In genomic region chr17:69492368-69492767, GRCm38 (mm10) we compare ENCODE assay signal across 20 mouse cellular contexts. TPM values are rescaled to one million over a fixed set of nuclear protein-coding genes. Genes with fewer than 3 reads are reported as not detected.
A peak's percentile ranks its signal among the peaks of the same experiment; 100 is the strongest.
DNase-seq lines count a peak whose midpoint lies in the region; ATAC-seq and TF ChIP-seq lines count a peak whose summit lies in the region.
"Had no signal": no experiment of that assay in that cellular context is flagged by ENCODE, and none has a peak within 500 bp of the region (broad histone marks: within the 10 kb centered on the region; RNA-seq: fewer than 3 reads in every experiment).

No protein-coding gene starts in this region.

- ATAC-seq in hindbrain, postnatal 0 days, result no peak
- ATAC-seq in hindbrain, embryonic 13.5 days (ENCODE audit: low FRiP score), result no peak
- no peak for ATAC-seq in midbrain, postnatal 0 days (ENCODE audit: low FRiP score)
- ATAC-seq in midbrain, embryonic 13.5 days, result no peak
- ATAC-seq: forebrain, embryonic 16.5 days; inflammation-experienced regulatory T-cells, adult 6 months had no signal

- H3K9ac ChIP-seq in hindbrain, postnatal 0 days (replicated peaks; ENCODE audit: low read length), result no peak overlapping the region
- no peak overlapping the region for H3K9ac ChIP-seq in hindbrain, embryonic 13.5 days
- no peak overlapping the region for H3K9ac ChIP-seq in midbrain, postnatal 0 days (replicated peaks; ENCODE audit: low read length, poor library complexity, severe bottlenecking)
- H3K9ac ChIP-seq in midbrain, embryonic 13.5 days (replicated peaks), result no peak overlapping the region

- no peaks in the 10 kb centered on the region for H3K9me3 ChIP-seq in hindbrain, postnatal 0 days (ENCODE audit: low read length)
- no peaks in the 10 kb centered on the region for H3K9me3 ChIP-seq in hindbrain, embryonic 13.5 days
- H3K9me3 ChIP-seq in midbrain, postnatal 0 days (ENCODE audit: low read length), result no peaks in the 10 kb centered on the region
- no peaks in the 10 kb centered on the region for H3K9me3 ChIP-seq in midbrain, embryonic 13.5 days
- H3K9me3 ChIP-seq: hindbrain, embryonic 10.5 days had no signal

- no peak overlapping the region for H3K4me2 ChIP-seq in hindbrain, postnatal 0 days (ENCODE audit: low read depth, low read length)
- no peak overlapping the region for H3K4me2 ChIP-seq in hindbrain, embryonic 13.5 days
- H3K4me2 ChIP-seq in midbrain, postnatal 0 days (ENCODE audit: low read depth, low read length, poor library complexity, severe bottlenecking), result no peak overlapping the region
- no peak overlapping the region for H3K4me2 ChIP-seq in midbrain, embryonic 13.5 days (replicated peaks)

- H3K4me1 ChIP-seq in hindbrain, postnatal 0 days (ENCODE audit: insufficient read depth, low read length), result no peaks in the 10 kb centered on the region
- no peaks in the 10 kb centered on the region for H3K4me1 ChIP-seq in hindbrain, embryonic 13.5 days (replicated peaks)
- H3K4me1 ChIP-seq in midbrain, postnatal 0 days (ENCODE audit: insufficient read depth, low read length), result no peaks in the 10 kb centered on the region
- H3K4me1 ChIP-seq in midbrain, embryonic 13.5 days (replicated peaks), result no peaks in the 10 kb centered on the region
- H3K4me1 ChIP-seq: hindbrain, embryonic 10.5 days had no signal

- WGBS in hindbrain, postnatal 0 days, result 59% methylated on average over 6 of the region's 6 CpGs
- 76% methylated on average over 6 of the region's 6 CpGs for WGBS in hindbrain, embryonic 13.5 days
- 72% methylated on average over 6 of the region's 6 CpGs for WGBS in midbrain, postnatal 0 days
- 78% methylated on average over 6 of the region's 6 CpGs for WGBS in midbrain, embryonic 13.5 days

- peak; percentile 17 for DNase-seq in hindbrain, postnatal 0 days (ENCODE audit: low spot score)
- DNase-seq in midbrain, postnatal 0 days (ENCODE audit: low spot score), result peak; percentile 15
- peak; percentile 42 for DNase-seq in cerebellum, adult 9-10 months
- peak; percentile 38 for DNase-seq in right cerebral cortex, postnatal 25 days
- DNase-seq in kidney, adult 11 months, result no peak
- DNase-seq: gastrocnemius, postnatal 10 days; lung, adult 18-20 months; thymus, postnatal 14 days had no signal

- no peak overlapping the region for H3K27ac ChIP-seq in hindbrain, postnatal 0 days
- H3K27ac ChIP-seq in hindbrain, embryonic 13.5 days, result no peak overlapping the region
- no peak overlapping the region for H3K27ac ChIP-seq in midbrain, postnatal 0 days (ENCODE audit: low read depth, low read length)
- no peak overlapping the region for H3K27ac ChIP-seq in midbrain, embryonic 13.5 days
- H3K27ac ChIP-seq: hindbrain, embryonic 10.5 days had no signal

- no peaks in the 10 kb centered on the region for H3K36me3 ChIP-seq in hindbrain, postnatal 0 days (ENCODE audit: insufficient read depth, low read length)
- H3K36me3 ChIP-seq in hindbrain, embryonic 13.5 days, result no peaks in the 10 kb centered on the region
- no peaks in the 10 kb centered on the region for H3K36me3 ChIP-seq in midbrain, postnatal 0 days (ENCODE audit: insufficient read depth, low read length)
- H3K36me3 ChIP-seq in midbrain, embryonic 13.5 days, result no peaks in the 10 kb centered on the region
- H3K36me3 ChIP-seq: hindbrain, embryonic 10.5 days had no signal

- H3K27me3 ChIP-seq in hindbrain, postnatal 0 days (ENCODE audit: insufficient read depth, low read length), result no peaks in the 10 kb centered on the region
- no peaks in the 10 kb centered on the region for H3K27me3 ChIP-seq in hindbrain, embryonic 13.5 days
- no peaks in the 10 kb centered on the region for H3K27me3 ChIP-seq in midbrain, postnatal 0 days (ENCODE audit: insufficient read depth, low read length)
- no peaks in the 10 kb centered on the region for H3K27me3 ChIP-seq in midbrain, embryonic 13.5 days

- TF ChIP-seq CTCF in hindbrain, postnatal 0 days (IDR thresholded peaks at IDR 0.05; ENCODE audit: low read depth), result no peak
- no peak for TF ChIP-seq CTCF in midbrain, postnatal 0 days (IDR thresholded peaks at IDR 0.05)

- no peak overlapping the region for H3K4me3 ChIP-seq in hindbrain, postnatal 0 days (ENCODE audit: low read length)
- H3K4me3 ChIP-seq in hindbrain, embryonic 13.5 days, result no peak overlapping the region
- no peak overlapping the region for H3K4me3 ChIP-seq in midbrain, postnatal 0 days (ENCODE audit: low read depth, low read length)
- no peak overlapping the region for H3K4me3 ChIP-seq in midbrain, embryonic 13.5 days (replicated peaks)
- H3K4me3 ChIP-seq: hindbrain, embryonic 10.5 days had no signal

RNA-seq across cellular contexts. Expression of gene Akain1, which starts 53.2 kb away (rescaled TPM):
- 1.4 and 2.3 TPM in 2 replicates for total RNA-seq in hindbrain, postnatal 0 days (2014; rRNA removed)
- 1.9 and 2.3 TPM in 2 replicates for polyA plus RNA-seq in hindbrain, postnatal 0 days (2015; fragmentation: Nextera tagmentation; extraction: Ambion mirVana)
- polyA plus RNA-seq in hindbrain, embryonic 13.5 days (2015; fragmentation: Nextera tagmentation; extraction: Ambion mirVana), result 0.70 and 0.96 TPM in 2 replicates
- 0.28 and 0.55 TPM in 2 replicates for total RNA-seq in midbrain, postnatal 0 days (2014; rRNA removed)
- 0.53 TPM in 2 replicates for polyA plus RNA-seq in midbrain, postnatal 0 days (2015; fragmentation: Nextera tagmentation; extraction: Ambion mirVana)
- 0.24 and 0.26 TPM in 2 replicates for polyA plus RNA-seq in midbrain, embryonic 13.5 days (2015; fragmentation: Nextera tagmentation; extraction: Ambion mirVana)
- total RNA-seq: ES-E14; gastrocnemius, postnatal 10 days; heart, adult 8-10 months; megakaryocyte-erythroid progenitor cell, adult 5-6 weeks had no signal
- polyA plus RNA-seq: inflammation-experienced regulatory T-cells, adult 6 months; kidney, embryonic 14.5 days; large intestine, adult 2 months; liver, adult 2 months; stomach, embryonic 16.5 days had no signal
